Mouse (Mus musculus) liver, embryonic 14.5 days (tissue): ENCODE data around the gene Wbp2. TPM values are rescaled to one million over a fixed set of nuclear protein-coding genes. Genes with fewer than 3 reads are reported as not detected.

Experiments
- ATAC-seq: fragments of 200-750 bp; cut with Nextera tagmentation; 2 replicates; pipeline ENCODE4 v1.8.0; 2017; ENCODE audit warnings: moderate number of reproducible peaks, mild to moderate bottlenecking, moderate library complexity; ENCODE audit not compliant: insufficient read depth
- DNase-seq, 3 experiments: peaks; one replicate each; pipeline ENCODE4 v3.0.0-alpha.2; 2012 to 2013; ENCODE audit warnings: low read depth in 3 of 3, low spot score in 3 of 3
- H3K27ac ChIP-seq: fragments of 300-500 bp; sonication (generic); 2 replicates; pipeline ENCODE4 v1.5.1; 2014; ENCODE audit warnings: moderate library complexity, mild to moderate bottlenecking, control low read depth, inconsistent platforms
- H3K27me3 ChIP-seq: fragments of 300-500 bp; sonication (generic); 2 replicates; pipeline ENCODE4 v1.6.1; 2014; ENCODE audit warnings: mild to moderate bottlenecking, low read length, moderate library complexity; ENCODE audit not compliant: control insufficient read depth, insufficient read depth
- H3K36me3 ChIP-seq: fragments of 300-500 bp; sonication (generic); replicated peaks from 2 replicates; pipeline ENCODE4 v1.6.1; 2014; ENCODE audit warnings: low read depth; ENCODE audit not compliant: control insufficient read depth, insufficient read depth
- H3K4me1 ChIP-seq, 2 experiments: fragments of 200-500 bp in 1 of 2; fragments of 300-500 bp in 1 of 2; sonication (generic) in 1 of 2; replicated peaks; 2 replicates each; pipeline ENCODE4 v1.6.1; 2012 to 2014; ENCODE audit warnings: antibody characterized with exemption in 1 of 2, inconsistent platforms in 1 of 2, low read length in 1 of 2; ENCODE audit not compliant: control insufficient read depth in 2 of 2, insufficient read depth in 2 of 2
- H3K4me2 ChIP-seq: fragments of 300-500 bp; sonication (generic); 2 replicates; pipeline ENCODE4 v1.6.1; 2014; ENCODE audit warnings: low read depth, mild to moderate bottlenecking, control low read depth, moderate library complexity
- H3K4me3 ChIP-seq, 2 experiments: fragments of 200-500 bp in 1 of 2; fragments of 300-500 bp in 1 of 2; sonication (generic) in 1 of 2; 2 replicates each; pipeline ENCODE4 v1.5.1; 2012 to 2014; ENCODE audit warnings: low read depth in 2 of 2, low read length in 2 of 2, mild to moderate bottlenecking in 2 of 2, control low read depth in 1 of 2, inconsistent platforms in 1 of 2, moderate library complexity in 1 of 2; ENCODE audit not compliant: insufficient read depth in 1 of 2
- H3K9ac ChIP-seq: fragments of 300-500 bp; sonication (generic); replicated peaks from 2 replicates; pipeline ENCODE4 v1.6.1; 2014; ENCODE audit warnings: mild to moderate bottlenecking, control low read depth, moderate library complexity
- H3K9me3 ChIP-seq: fragments of 300-500 bp; sonication (generic); 2 replicates; pipeline ENCODE4 v1.6.1; 2016; ENCODE audit warnings: low read length, mixed read lengths; ENCODE audit not compliant: control insufficient read depth
- CTCF ChIP-seq: IDR thresholded peaks from 2 replicates; pipeline ENCODE4 v1.5.1; 2016; ENCODE audit warnings: antibody characterized with exemption, low read depth, control low read depth
- EP300 ChIP-seq: IDR thresholded peaks from 2 replicates; pipeline ENCODE4 v1.6.1; 2016; ENCODE audit warnings: antibody characterized with exemption, low read depth
- WGBS: fragments of 180-500 bp; shearing (Covaris S2); extraction: QIAGEN DNeasy Blood & Tissue Kit; methylation state at CpG from one replicate; pipeline ENCODE4 v1.1.7; 2014; ENCODE audit not compliant: insufficient replicate concordance; 5-methylcytosine and 5-hydroxymethylcytosine counted together
- polyA plus RNA-seq, 2 experiments: library from polyadenylated mRNA; depleted of rRNA in 1 of 2; stranded (reverse) in 1 of 2; unstranded in 1 of 2; fragments of >200 nt; fragmentation: Nextera tagmentation in 1 of 2; extraction: Ambion mirVana in 1 of 2; gene quantifications; 2 replicates each; pipeline versions ENCODE4 v1.2.1 to v1.2.3; 2012 to 2014

The Wbp2 gene
- polyA plus RNA-seq, 2 experiments = 46.2 to 74.5 TPM

- H3K36me3 ChIP-seq = no peaks in the 10 kb centered on the region
- TF ChIP-seq CTCF (no peak), EP300 (no peak)
- ATAC-seq = no peak
- H3K27me3 ChIP-seq = no peaks in the 10 kb centered on the region
- H3K4me1 ChIP-seq = peaks cover 3 to 12% of the 10 kb centered on the region in 2 experiments; a peak in 3 of 4 replicates
- H3K9ac ChIP-seq = no peak overlapping the region
- peak overlapping the region; percentile 54 for H3K4me2 ChIP-seq
- H3K4me3 ChIP-seq = peak overlapping the region in 1 of 2 experiments; percentile 48; a peak in 1 of 4 replicates
- DNase-seq = no peak
- WGBS = 77% methylated on average over 15 of the region's 15 CpGs
- no peaks in the 10 kb centered on the region for H3K9me3 ChIP-seq
- no peak overlapping the region for H3K27ac ChIP-seq
Observed at GRCm38 (mm10) chr11:116131349-116132170, 44.8 kb upstream of the Wbp2 start.

GRCm38 (mm10) chr11:116130488-116131205 is 43.9 kb upstream of the Wbp2 start, which contains the start of gene Trim65:
Gene Trim65, minus strand, starts transcription at chr11:116131128.
- no peaks in the 10 kb centered on the region for H3K9me3 ChIP-seq
- no peaks in the 10 kb centered on the region for H3K27me3 ChIP-seq
- H3K4me1 ChIP-seq = peaks cover 3 to 12% of the 10 kb centered on the region in 2 experiments; a peak in 3 of 4 replicates
- TF ChIP-seq CTCF = peak; percentile 84
- TF ChIP-seq EP300 = no peak; the same call in 1 of the 2 replicates
- H3K4me2 ChIP-seq = peak within 1 kb of the TSS; percentile 54
- peak within 1 kb of the TSS; percentile 10 for H3K9ac ChIP-seq
- H3K4me3 ChIP-seq = peak within 1 kb of the TSS; percentile 48 to 56
- WGBS = under 1% methylated on average over 69 of the region's 69 CpGs
- DNase-seq (peak; percentile 55 to 62 (median 56)), ATAC-seq (peak; percentile 79)
- no peak within 1 kb of the TSS for H3K27ac ChIP-seq
- peaks cover 3% of the 10 kb centered on the region for H3K36me3 ChIP-seq

DNA sequence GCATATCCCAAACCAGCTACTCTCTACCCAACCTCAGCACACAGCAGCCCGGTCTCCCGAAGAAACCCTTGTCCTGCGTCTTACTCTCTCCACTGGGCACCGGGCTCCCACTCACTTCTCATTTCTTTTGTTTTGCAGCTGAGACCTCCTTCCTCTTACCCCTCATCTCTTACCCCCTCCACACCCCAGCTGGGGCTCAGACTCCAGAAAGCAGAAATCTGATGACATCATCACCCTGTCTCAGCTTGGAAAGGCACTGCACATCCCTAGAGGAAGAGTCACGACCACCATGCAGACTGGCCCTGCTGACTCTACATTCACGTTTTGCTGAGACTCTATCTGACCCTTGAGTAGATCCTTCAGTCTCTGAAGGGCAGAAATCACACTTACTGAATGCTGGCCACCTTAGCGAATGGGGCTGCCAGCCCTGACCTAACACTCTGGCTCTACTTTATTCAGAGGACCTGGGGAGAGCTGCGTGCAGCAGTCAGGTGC is 43.2 kb upstream of the Wbp2 start:
- ATAC-seq (0 out of 2 replicates have a peak, but pooled peaks have one; percentile 1), DNase-seq (no peak)
- WGBS = 22% methylated on average over 8 of the region's 8 CpGs
- TF ChIP-seq EP300 = no peak
- no peak for TF ChIP-seq CTCF
- Histone ChIP-seq H3K27ac (no peak overlapping the region), H3K9ac (peak overlapping the region; percentile 10), H3K27me3 (no peaks in the 10 kb centered on the region), H3K9me3 (no peaks in the 10 kb centered on the region), H3K4me1 (peaks cover 3 to 12% of the 10 kb centered on the region in 2 experiments; a peak in 3 of 4 replicates), H3K36me3 (peaks cover 4% of the 10 kb centered on the region), H3K4me3 (peak overlapping the region; percentile 48 to 56), H3K4me2 (peak overlapping the region; percentile 54)

- ATAC-seq (no peak), DNase-seq (no peak)
- WGBS = 69% methylated on average over 9 of the region's 9 CpGs
- Histone ChIP-seq H3K4me1 (peaks cover 3 to 12% of the 10 kb centered on the region in 2 experiments; a peak in 3 of 4 replicates), H3K4me2 (peak overlapping the region; percentile 54), H3K27ac (no peak overlapping the region), H3K36me3 (peaks cover 4% of the 10 kb centered on the region), H3K9me3 (no peaks in the 10 kb centered on the region), H3K4me3 (no peak overlapping the region), H3K27me3 (no peaks in the 10 kb centered on the region), H3K9ac (no peak overlapping the region)
- TF ChIP-seq CTCF = no peak
- TF ChIP-seq EP300 = no peak
Observed at GRCm38 (mm10) chr11:116129091-116129790, 42.4 kb upstream of the Wbp2 start.
